Mouse (Mus musculus): Measurements from ENCODE around the gene Tuba8. TPM values are rescaled to one million over a fixed set of nuclear protein-coding genes. Genes with fewer than 3 reads are reported as not detected.

Gene Tuba8
- polyA plus RNA-seq, 1 experiment: 30.1 TPM

DNA sequence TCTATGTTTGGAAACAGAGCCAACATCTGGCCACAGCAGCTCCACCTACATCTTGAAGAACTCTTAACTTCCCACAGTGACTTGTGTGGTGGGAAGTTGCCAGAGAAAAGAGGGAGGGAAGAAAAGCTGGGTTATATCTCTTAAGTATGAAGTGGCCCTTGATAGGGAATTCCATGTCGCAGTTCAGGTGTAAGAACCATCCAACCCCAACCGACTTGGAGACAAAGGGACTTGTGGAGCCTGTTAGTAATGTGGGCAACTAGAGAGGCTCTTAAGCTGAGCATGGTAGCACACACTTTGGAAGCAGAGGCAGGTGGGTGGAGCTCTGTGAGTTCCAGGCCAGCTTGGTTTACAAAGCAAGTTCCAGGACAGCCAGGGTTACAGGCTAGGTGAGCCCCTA, 912 bp upstream of the Tuba8 start:
- whole genome bisulfite sequencing: 73% methylated on average over 2 of the region's 2 CpGs
- TF ChIP-seq CTCF (IDR thresholded peaks at IDR 0.05; ENCODE audit: control insufficient read depth, insufficient read depth, low read length) (no peak), POLR2A (IDR thresholded peaks at IDR 0.05; ENCODE audit: borderline replicate concordance, control insufficient read depth, low read depth, low read length) (no peak)
- Histone ChIP-seq H3K4me1 (ENCODE audit: control insufficient read depth, insufficient read depth, low read length) (peaks cover 3% of the 10 kb centered on the region; the same call in 1 of the 2 replicates), H3K27ac (ENCODE audit: control insufficient read depth, insufficient read depth, low read depth, low read length, poor library complexity) (no peak overlapping the region), H3K4me3 (replicated peaks; ENCODE audit: control insufficient read depth, low read depth, low read length) (no peak overlapping the region)

- Histone ChIP-seq H3K4me1 (ENCODE audit: control insufficient read depth, insufficient read depth, low read length) (peaks cover 6% of the 10 kb centered on the region), H3K27ac (ENCODE audit: control insufficient read depth, insufficient read depth, low read depth, low read length, poor library complexity) (peak overlapping the region; percentile 64), H3K4me3 (replicated peaks; ENCODE audit: control insufficient read depth, low read depth, low read length) (peak overlapping the region; percentile 71)
- TF ChIP-seq POLR2A (IDR thresholded peaks at IDR 0.05; ENCODE audit: borderline replicate concordance, control insufficient read depth, low read depth, low read length): no peak
- TF ChIP-seq CTCF (IDR thresholded peaks at IDR 0.05; ENCODE audit: control insufficient read depth, insufficient read depth, low read length): no peak
- WGBS: under 1% methylated on average over 12 of the region's 12 CpGs
Observed at GRCm38 (mm10) chr6:121210926-121211289, 412 bp downstream of the Tuba8 start.

- Histone ChIP-seq H3K4me3 (replicated peaks; ENCODE audit: control insufficient read depth, low read depth, low read length) (peak overlapping the region; percentile 71), H3K27ac (ENCODE audit: control insufficient read depth, insufficient read depth, low read depth, low read length, poor library complexity) (peak overlapping the region; percentile 64), H3K4me1 (ENCODE audit: control insufficient read depth, insufficient read depth, low read length) (peaks cover 9% of the 10 kb centered on the region)
- TF ChIP-seq CTCF (IDR thresholded peaks at IDR 0.05; ENCODE audit: control insufficient read depth, insufficient read depth, low read length): no peak
- no peak for TF ChIP-seq POLR2A (IDR thresholded peaks at IDR 0.05; ENCODE audit: borderline replicate concordance, control insufficient read depth, low read depth, low read length)
- WGBS: 16% methylated on average over 5 of the region's 5 CpGs
Observed at GRCm38 (mm10) chr6:121211743-121212142, 1.2 kb downstream of the Tuba8 start.

DNA sequence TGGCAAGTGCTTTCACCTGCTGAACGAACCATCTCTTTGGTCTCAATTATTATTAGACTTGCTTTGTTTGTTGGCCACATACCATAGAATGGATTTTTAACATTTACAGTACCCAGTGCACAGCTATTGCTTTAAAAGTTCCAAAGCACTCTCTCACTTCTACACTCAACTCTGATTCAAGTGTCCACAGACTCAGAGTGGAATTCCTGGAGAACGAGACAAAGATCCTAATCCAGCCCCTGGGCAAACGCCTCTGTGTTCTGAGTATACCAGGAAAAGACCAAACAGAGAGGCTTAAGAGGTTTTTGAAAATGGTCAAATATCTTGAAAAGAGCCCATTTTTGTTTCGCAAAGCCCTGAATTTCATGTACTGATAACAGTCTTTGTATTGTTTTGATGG, 2.5 kb downstream of the Tuba8 start:
- H3K4me1 ChIP-seq (ENCODE audit: control insufficient read depth, insufficient read depth, low read length): peaks cover 13% of the 10 kb centered on the region
- no peak overlapping the region for H3K27ac ChIP-seq (ENCODE audit: control insufficient read depth, insufficient read depth, low read depth, low read length, poor library complexity)
- WGBS: 81% methylated on average over 4 of the region's 4 CpGs
- H3K4me3 ChIP-seq (replicated peaks; ENCODE audit: control insufficient read depth, low read depth, low read length): no peak overlapping the region
- TF ChIP-seq POLR2A (IDR thresholded peaks at IDR 0.05; ENCODE audit: borderline replicate concordance, control insufficient read depth, low read depth, low read length) (no peak), CTCF (IDR thresholded peaks at IDR 0.05; ENCODE audit: control insufficient read depth, insufficient read depth, low read length) (no peak)

DNA sequence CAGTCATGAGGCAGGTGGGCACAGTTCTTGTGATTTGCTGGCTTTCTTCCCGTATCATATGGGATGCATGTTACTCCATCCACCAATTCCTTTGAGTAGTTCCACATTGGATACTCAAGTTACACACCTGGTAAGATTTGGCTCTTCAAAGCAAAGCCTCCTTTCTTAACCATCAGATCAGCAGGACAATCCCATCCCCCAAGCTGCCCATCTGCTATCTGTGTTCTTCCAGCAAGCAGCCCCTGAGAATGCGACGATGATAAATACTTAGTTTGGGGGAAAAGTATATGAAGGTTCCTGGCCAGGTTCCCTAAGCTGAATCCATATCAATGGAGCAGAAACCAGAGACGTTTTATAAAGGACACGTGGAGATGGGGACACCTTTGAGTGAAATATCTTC, 3.7 kb downstream of the Tuba8 start:
- TF ChIP-seq CTCF (IDR thresholded peaks at IDR 0.05; ENCODE audit: control insufficient read depth, insufficient read depth, low read length): no peak
- Histone ChIP-seq H3K4me1 (ENCODE audit: control insufficient read depth, insufficient read depth, low read length) (peaks cover 13% of the 10 kb centered on the region), H3K4me3 (replicated peaks; ENCODE audit: control insufficient read depth, low read depth, low read length) (no peak overlapping the region), H3K27ac (ENCODE audit: control insufficient read depth, insufficient read depth, low read depth, low read length, poor library complexity) (peak overlapping the region; percentile 82; the same call in 1 of the 2 replicates)
- 28% methylated on average over 5 of the region's 5 CpGs for WGBS

- no peak for TF ChIP-seq CTCF (IDR thresholded peaks at IDR 0.05; ENCODE audit: control insufficient read depth, insufficient read depth, low read length)
- peaks cover 13% of the 10 kb centered on the region for H3K4me1 ChIP-seq (ENCODE audit: control insufficient read depth, insufficient read depth, low read length)
- peak overlapping the region; percentile 82 for H3K27ac ChIP-seq (ENCODE audit: control insufficient read depth, insufficient read depth, low read depth, low read length, poor library complexity)
- 2% methylated on average over 8 of the region's 8 CpGs for WGBS
- peak overlapping the region; percentile 19 for H3K4me3 ChIP-seq (replicated peaks; ENCODE audit: control insufficient read depth, low read depth, low read length)
Observed at GRCm38 (mm10) chr6:121214667-121215330, 4.3 kb downstream of the Tuba8 start.

DNA sequence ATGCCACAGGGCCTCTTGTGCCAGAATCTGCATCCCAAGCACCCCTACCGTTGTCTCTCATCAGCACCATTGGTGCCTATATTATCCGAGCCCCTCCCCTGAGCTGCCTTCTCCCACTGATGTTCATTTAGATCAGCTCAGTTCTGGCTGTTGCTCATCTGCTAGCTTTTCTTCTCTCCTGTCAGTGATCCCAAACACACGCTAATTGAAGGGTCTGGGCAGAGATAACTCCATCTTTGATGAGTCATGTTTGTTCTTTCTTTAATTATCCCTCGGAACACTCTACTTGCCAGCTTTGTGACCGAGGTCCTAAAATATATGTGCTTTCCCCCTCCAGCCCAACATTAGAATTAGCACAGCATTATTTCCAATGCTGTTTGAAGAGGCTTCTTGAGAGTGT, 4.8 kb downstream of the Tuba8 start:
- peak overlapping the region; percentile 9 for H3K4me3 ChIP-seq (replicated peaks; ENCODE audit: control insufficient read depth, low read depth, low read length)
- peaks cover 11% of the 10 kb centered on the region for H3K4me1 ChIP-seq (ENCODE audit: control insufficient read depth, insufficient read depth, low read length)
- 8% methylated on average over 5 of the region's 5 CpGs for WGBS
- TF ChIP-seq POLR2A (IDR thresholded peaks at IDR 0.05; ENCODE audit: borderline replicate concordance, control insufficient read depth, low read depth, low read length) (no peak), CTCF (IDR thresholded peaks at IDR 0.05; ENCODE audit: control insufficient read depth, insufficient read depth, low read length) (no peak)
- peak overlapping the region; percentile 80 for H3K27ac ChIP-seq (ENCODE audit: control insufficient read depth, insufficient read depth, low read depth, low read length, poor library complexity)

DNA sequence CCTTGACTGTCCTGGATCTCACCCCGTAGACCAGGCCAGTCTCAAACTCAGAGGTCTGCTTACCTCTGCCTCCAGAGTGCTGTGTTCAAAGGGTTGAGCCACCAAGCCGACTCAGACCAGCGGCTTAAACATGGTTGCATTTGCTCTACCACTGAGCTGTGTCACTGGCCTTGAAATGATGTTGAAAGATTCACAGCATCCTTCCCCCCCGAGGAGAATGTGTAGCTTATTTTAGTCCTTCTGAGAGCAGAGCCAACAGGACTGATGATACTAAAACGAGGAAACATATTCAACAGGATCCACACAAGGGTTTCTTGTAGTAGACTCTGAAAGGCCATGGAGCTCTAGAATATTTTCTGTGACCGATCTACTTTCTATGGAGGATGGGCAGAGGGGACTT, 5.4 kb downstream of the Tuba8 start:
- WGBS: 33% methylated on average over 6 of the region's 6 CpGs
- H3K4me3 ChIP-seq (replicated peaks; ENCODE audit: control insufficient read depth, low read depth, low read length): no peak overlapping the region
- peaks cover 11% of the 10 kb centered on the region for H3K4me1 ChIP-seq (ENCODE audit: control insufficient read depth, insufficient read depth, low read length)
- peak overlapping the region; percentile 55; the same call in 1 of the 2 replicates for H3K27ac ChIP-seq (ENCODE audit: control insufficient read depth, insufficient read depth, low read depth, low read length, poor library complexity)
- TF ChIP-seq POLR2A (IDR thresholded peaks at IDR 0.05; ENCODE audit: borderline replicate concordance, control insufficient read depth, low read depth, low read length): no peak
- TF ChIP-seq CTCF (IDR thresholded peaks at IDR 0.05; ENCODE audit: control insufficient read depth, insufficient read depth, low read length): no peak

Data from bone marrow, adult 2 months (tissue).